In genomic region chr5:37338288-37338687, GRCm38 (mm10) we compare ENCODE assay signal across 8 mouse cellular contexts. TPM values are rescaled to one million over a fixed set of nuclear protein-coding genes. Genes with fewer than 3 reads are reported as not detected.
DNase-seq lines count a peak whose midpoint lies in the region; ATAC-seq and TF ChIP-seq lines count a peak whose summit lies in the region.

TSS of gene Evc2 (plus strand) at chr5:37338499.

- peaks cover 24% of the 10 kb centered on the region for H3K4me1 ChIP-seq in intestine, embryonic 14.5 days (replicated peaks; ENCODE audit: control insufficient read depth, insufficient read depth, low read length)

- H3K27ac ChIP-seq in intestine, embryonic 14.5 days (ENCODE audit: low read depth): peak within 1 kb of the TSS; percentile 62
- peak within 1 kb of the TSS; percentile 62; the same call in 1 of the 2 replicates for H3K27ac ChIP-seq in left cerebral cortex, adult 2 months

- peak; percentile 17 for TF ChIP-seq CTCF in left cerebral cortex, adult 2 months (IDR thresholded peaks at IDR 0.05)

- intact Hi-C loops in left cerebral cortex, adult 2 months (cut with DNase I): loop anchor here (5.0 kb wide), 1 partner anchor 96 kb away; the partner anchor contains the start of gene Crmp1

- under 1% methylated on average over 27 of the region's 27 CpGs for WGBS in intestine, embryonic 14.5 days

- peak within 1 kb of the TSS; percentile 48 for H3K4me3 ChIP-seq in intestine, embryonic 14.5 days (ENCODE audit: low read depth, low read length)
- H3K4me3 ChIP-seq in left cerebral cortex, adult 2 months: peak within 1 kb of the TSS; percentile 53

- no peaks in the 10 kb centered on the region for H3K9me3 ChIP-seq in intestine, embryonic 14.5 days (ENCODE audit: control insufficient read depth, low read length)

- peak; percentile 76 for DNase-seq in adipocyte (ENCODE audit: low spot score)
- DNase-seq in embryo, embryonic 11.5 days (ENCODE audit: low read depth, low spot score): peak; percentile 65
- peak; percentile 71 for DNase-seq in gastrocnemius, postnatal 25 days
- peak; percentile 83 for DNase-seq in intestine, embryonic 14.5 days (ENCODE audit: low spot score)
- DNase-seq in left cerebral cortex, adult 2 months (ENCODE audit: extremely low spot score in 1 of 2, low spot score in 2 of 2): peak; percentile 83 to 86
- DNase-seq in lung, postnatal 14 days: peak; percentile 65
- peak; percentile 85 for DNase-seq in right cerebral cortex, postnatal 10 days (ENCODE audit: low spot score in 2 of 2)

- peak within 1 kb of the TSS; percentile 82 for H3K4me2 ChIP-seq in intestine, embryonic 14.5 days (ENCODE audit: low read length)

- H3K36me3 ChIP-seq in intestine, embryonic 14.5 days (ENCODE audit: control insufficient read depth, insufficient read depth, low read length): 0 out of 2 replicates have a peak, but pooled peaks cover 5% of the 10 kb centered on the region

- no peaks in the 10 kb centered on the region for H3K27me3 ChIP-seq in intestine, embryonic 14.5 days (replicated peaks; ENCODE audit: control insufficient read depth, insufficient read depth, low read length)

- peak; percentile 79 for ATAC-seq in intestine, embryonic 14.5 days (replicated peaks; ENCODE audit: low FRiP score, low TSS enrichment, low read depth)
- no peak for ATAC-seq in monocyte, adult 5-6 weeks (replicated peaks; ENCODE audit: insufficient number of reproducible peaks, low FRiP score, low TSS enrichment, poor library complexity, severe bottlenecking)

- peak within 1 kb of the TSS; percentile 60 for H3K9ac ChIP-seq in intestine, embryonic 14.5 days (ENCODE audit: low read length)

RNA-seq across cellular contexts. Expression of gene Evc2, which starts in this region (rescaled TPM):
- total RNA-seq in gastrocnemius, postnatal 25 days (2021): 1 to 10 TPM; 8.2 to 9.2 TPM
- 16.4 and 16.7 TPM in 2 replicates for polyA plus RNA-seq in intestine, embryonic 14.5 days (2014; fragmentation: Nextera tagmentation; extraction: Ambion mirVana)
- total RNA-seq in left cerebral cortex, adult 2 months (2021): 10 to 100 TPM; 15.3 to 17.0 TPM
- 0.21 TPM in 1 of 3 replicates, not detected in the others for total RNA-seq in monocyte, adult 5-6 weeks (2017)
